8 mouse cellular contexts compared by ENCODE assay signal in genomic region chr6:99667290-99667689, GRCm38 (mm10). TPM values are rescaled to one million over a fixed set of nuclear protein-coding genes. Genes with fewer than 3 reads are reported as not detected.
DNase-seq lines count a peak whose midpoint lies in the region; ATAC-seq and TF ChIP-seq lines count a peak whose summit lies in the region.

No protein-coding gene starts in this region.

- no peaks in the 10 kb centered on the region for H3K79me2 ChIP-seq in myocyte (ENCODE audit: control insufficient read depth, insufficient read depth)

- H3K4me3 ChIP-seq in heart, embryonic 13.5 days: peak overlapping the region; percentile 85
- H3K4me3 ChIP-seq in embryonic facial prominence, embryonic 14.5 days (ENCODE audit: low read depth, low read length): peak overlapping the region; percentile 71
- peak overlapping the region; percentile 79 for H3K4me3 ChIP-seq in intestine, embryonic 16.5 days (ENCODE audit: low read length)
- H3K4me3 ChIP-seq in myocyte: peak overlapping the region; percentile 44

- DNase-seq in heart, postnatal 4 days: no peak
- DNase-seq in embryonic facial prominence, embryonic 14.5 days (ENCODE audit: low spot score): peak; percentile 75
- no peak for DNase-seq in gastrocnemius, postnatal 4 days (ENCODE audit: low spot score in 2 of 2)
- no peak for DNase-seq in adrenal gland, adult 8-10 months
- DNase-seq in urinary bladder, postnatal 36 days (ENCODE audit: low spot score in 2 of 2): no peak

- H3K4me2 ChIP-seq in heart, embryonic 13.5 days: peak overlapping the region; percentile 93
- H3K4me2 ChIP-seq in embryonic facial prominence, embryonic 14.5 days (ENCODE audit: low read depth, low read length): peak overlapping the region; percentile 94
- H3K4me2 ChIP-seq in intestine, embryonic 16.5 days (ENCODE audit: low read depth, low read length): peak overlapping the region; percentile 94
- H3K4me2 ChIP-seq in myocyte (ENCODE audit: low read depth): peak overlapping the region; percentile 94

- WGBS in heart, embryonic 13.5 days: 47% methylated on average over 8 of the region's 8 CpGs
- WGBS in embryonic facial prominence, embryonic 14.5 days: 15% methylated on average over 8 of the region's 8 CpGs
- 34% methylated on average over 8 of the region's 8 CpGs for WGBS in intestine, embryonic 16.5 days

- H3K4me1 ChIP-seq in heart, embryonic 13.5 days: peaks cover 23% of the 10 kb centered on the region
- H3K4me1 ChIP-seq in embryonic facial prominence, embryonic 14.5 days (ENCODE audit: control insufficient read depth, insufficient read depth, low read length): peaks cover 10% of the 10 kb centered on the region
- H3K4me1 ChIP-seq in intestine, embryonic 16.5 days (ENCODE audit: control insufficient read depth, insufficient read depth, low read length): peaks cover 7% of the 10 kb centered on the region

- TF ChIP-seq POLR2A in myocyte (IDR thresholded peaks at IDR 0.05; ENCODE audit: insufficient read length, low read depth): no peak

- peaks cover 31% of the 10 kb centered on the region for H3K27me3 ChIP-seq in heart, embryonic 13.5 days (replicated peaks)
- no peaks in the 10 kb centered on the region for H3K27me3 ChIP-seq in embryonic facial prominence, embryonic 14.5 days (replicated peaks; ENCODE audit: control insufficient read depth, insufficient read depth, low read length)
- H3K27me3 ChIP-seq in intestine, embryonic 16.5 days (replicated peaks; ENCODE audit: control insufficient read depth, insufficient read depth, low read length): no peaks in the 10 kb centered on the region
- H3K27me3 ChIP-seq in myocyte (ENCODE audit: control insufficient read depth, insufficient read depth, insufficient read length): no peaks in the 10 kb centered on the region

- no peak overlapping the region for H3K9ac ChIP-seq in heart, embryonic 13.5 days
- peak overlapping the region; percentile 81 for H3K9ac ChIP-seq in embryonic facial prominence, embryonic 14.5 days (ENCODE audit: low read depth, low read length)
- H3K9ac ChIP-seq in intestine, embryonic 16.5 days (ENCODE audit: low read depth, low read length): peak overlapping the region; percentile 85; the same call in 1 of the 2 replicates

- no peaks in the 10 kb centered on the region for H3K36me3 ChIP-seq in heart, embryonic 13.5 days
- H3K36me3 ChIP-seq in embryonic facial prominence, embryonic 14.5 days (ENCODE audit: control insufficient read depth, insufficient read depth, low read length): no peaks in the 10 kb centered on the region
- no peaks in the 10 kb centered on the region for H3K36me3 ChIP-seq in intestine, embryonic 16.5 days (ENCODE audit: control insufficient read depth, insufficient read depth, low read length)
- H3K36me3 ChIP-seq in myocyte (ENCODE audit: control insufficient read depth, insufficient read depth): no peaks in the 10 kb centered on the region

- no peak for ATAC-seq in heart, embryonic 13.5 days (ENCODE audit: extremely low read depth, insufficient number of reproducible peaks, low FRiP score, low TSS enrichment)
- no peak; the same call in 1 of the 2 replicates for ATAC-seq in embryonic facial prominence, embryonic 14.5 days (ENCODE audit: low read depth)
- no peak for ATAC-seq in intestine, embryonic 16.5 days

- no peaks in the 10 kb centered on the region for H3K9me3 ChIP-seq in heart, embryonic 13.5 days
- no peaks in the 10 kb centered on the region for H3K9me3 ChIP-seq in embryonic facial prominence, embryonic 14.5 days (ENCODE audit: control insufficient read depth, low read length)
- H3K9me3 ChIP-seq in intestine, embryonic 16.5 days (ENCODE audit: control insufficient read depth, low read length): no peaks in the 10 kb centered on the region

- no peak overlapping the region for H3K27ac ChIP-seq in heart, embryonic 13.5 days (replicated peaks)
- no peak overlapping the region; the same call in 1 of the 2 replicates for H3K27ac ChIP-seq in embryonic facial prominence, embryonic 14.5 days (replicated peaks; ENCODE audit: low read depth, low read length)
- H3K27ac ChIP-seq in intestine, embryonic 16.5 days (ENCODE audit: low read length): 0 out of 2 replicates have a peak overlapping the region, but pooled peaks have one; percentile 0

- H3ac ChIP-seq in myocyte (ENCODE audit: control insufficient read depth, insufficient read length): no peak overlapping the region

TF ChIP-seq in myocyte, 11 proteins besides CTCF, POLR2A, EP300 and RAD21:
- TF ChIP-seq MYOG (IDR thresholded peaks at IDR 0.05; ENCODE audit: control insufficient read depth in 1 of 3, insufficient read depth in 1 of 3, insufficient read length in 2 of 3, low read depth in 2 of 3) (no peak), TCF12 (IDR thresholded peaks at IDR 0.05; ENCODE audit: insufficient read depth, poor library complexity, severe bottlenecking) (no peak), MAX (IDR thresholded peaks at IDR 0.05; ENCODE audit: low read depth) (no peak), USF1 (IDR thresholded peaks at IDR 0.05; ENCODE audit: low read depth) (no peak), CEBPB (IDR thresholded peaks at IDR 0.05; ENCODE audit: insufficient read depth, poor library complexity, severe bottlenecking) (no peak), MYOD1 (IDR thresholded peaks at IDR 0.05; ENCODE audit: control insufficient read depth in 1 of 3, insufficient read length in 2 of 3, low read depth in 2 of 3) (no peak), SRF (IDR thresholded peaks at IDR 0.05; ENCODE audit: control insufficient read depth, insufficient read length, low read depth) (no peak), REST (IDR thresholded peaks at IDR 0.05; ENCODE audit: insufficient read depth, insufficient read length) (no peak), TCF3 (IDR thresholded peaks at IDR 0.05; ENCODE audit: insufficient read length, low read depth) (no peak), E2F4 (IDR thresholded peaks at IDR 0.05; ENCODE audit: insufficient read depth) (no peak), POLR2AphosphoS2 (IDR thresholded peaks at IDR 0.05; ENCODE audit: insufficient read length, low read depth) (no peak)

RNA-seq across cellular contexts. Expression of gene Gm20696, which starts 0.7 kb away (rescaled TPM):
- 1.7 and 2.1 TPM in 2 replicates for polyA plus RNA-seq in heart, embryonic 13.5 days (2015; fragmentation: Nextera tagmentation; extraction: Ambion mirVana)
- total RNA-seq in heart, postnatal 4 days (2021): 1 to 10 TPM; 2.5 to 3.4 TPM
- polyA plus RNA-seq in embryonic facial prominence, embryonic 14.5 days (2014; fragmentation: Nextera tagmentation; extraction: Ambion mirVana): 2.6 and 3.0 TPM in 2 replicates
- 1.7 and 2.4 TPM in 2 replicates for polyA plus RNA-seq in intestine, embryonic 16.5 days (2015; fragmentation: Nextera tagmentation; extraction: Ambion mirVana)
- polyA plus RNA-seq in myocyte (2012; fragmentation: generic; extraction: Trizol): 0.13 TPM
- total RNA-seq in gastrocnemius, postnatal 4 days (2021): 1 to 10 TPM; 4.1 to 5.4 TPM
- total RNA-seq in adrenal gland, adult 8-10 months (2022): 1 to 10 TPM; 3.3 to 9.8 (median 5.5) TPM

RNA-seq across cellular contexts. Expression of gene Eif4e3, which starts 0.7 kb away (rescaled TPM):
- polyA plus RNA-seq in heart, embryonic 13.5 days (2015; fragmentation: Nextera tagmentation; extraction: Ambion mirVana): 6.9 and 7.8 TPM in 2 replicates
- total RNA-seq in heart, postnatal 4 days (2021): 10 to 100 TPM; 17.6 to 20.4 TPM
- 11.2 and 12.1 TPM in 2 replicates for polyA plus RNA-seq in embryonic facial prominence, embryonic 14.5 days (2014; fragmentation: Nextera tagmentation; extraction: Ambion mirVana)
- 9.0 and 10.1 TPM in 2 replicates for polyA plus RNA-seq in intestine, embryonic 16.5 days (2015; fragmentation: Nextera tagmentation; extraction: Ambion mirVana)
- 6.1 TPM for polyA plus RNA-seq in myocyte (2012; fragmentation: generic; extraction: Trizol)
- total RNA-seq in gastrocnemius, postnatal 4 days (2021): 10 to 100 TPM; 11.3 to 12.1 TPM
- total RNA-seq in adrenal gland, adult 8-10 months (2022): 10 to 100 TPM; 15.9 to 28.1 (median 23.3) TPM

RNA-seq across cellular contexts. Expression of gene Gpr27, which starts 25.2 kb away (rescaled TPM):
- 0.74 and 0.93 TPM in 2 replicates for polyA plus RNA-seq in heart, embryonic 13.5 days (2015; fragmentation: Nextera tagmentation; extraction: Ambion mirVana)
- total RNA-seq in heart, postnatal 4 days (2021): 1 to 10 TPM; 3.0 to 3.9 TPM
- 7.9 TPM in 2 replicates for polyA plus RNA-seq in embryonic facial prominence, embryonic 14.5 days (2014; fragmentation: Nextera tagmentation; extraction: Ambion mirVana)
- 1.2 TPM in 2 replicates for polyA plus RNA-seq in intestine, embryonic 16.5 days (2015; fragmentation: Nextera tagmentation; extraction: Ambion mirVana)
- not detected for polyA plus RNA-seq in myocyte (2012; fragmentation: generic; extraction: Trizol)
- total RNA-seq in gastrocnemius, postnatal 4 days (2021): 1 to 10 TPM; 4.7 to 5.8 TPM
- 1 to 10 TPM; 2.8 to 4.9 (median 3.8) TPM for total RNA-seq in adrenal gland, adult 8-10 months (2022)

RNA-seq across cellular contexts. Expression of gene Prok2, which starts 58.9 kb away (rescaled TPM):
- not detected in 2 replicates for polyA plus RNA-seq in heart, embryonic 13.5 days (2015; fragmentation: Nextera tagmentation; extraction: Ambion mirVana)
- total RNA-seq in heart, postnatal 4 days (2021): not detected
- 0.84 and 0.93 TPM in 2 replicates for polyA plus RNA-seq in embryonic facial prominence, embryonic 14.5 days (2014; fragmentation: Nextera tagmentation; extraction: Ambion mirVana)
- not detected in 2 replicates for polyA plus RNA-seq in intestine, embryonic 16.5 days (2015; fragmentation: Nextera tagmentation; extraction: Ambion mirVana)
- not detected for polyA plus RNA-seq in myocyte (2012; fragmentation: generic; extraction: Trizol)
- total RNA-seq in gastrocnemius, postnatal 4 days (2021): under 1 TPM in 1 of 2 experiments, not detected in 1; 0.20 TPM
- not detected for total RNA-seq in adrenal gland, adult 8-10 months (2022)
